Mouse (Mus musculus) hindbrain, embryonic 10.5 days (tissue): ENCODE data around the gene Emilin3. TPM values are rescaled to one million over a fixed set of nuclear protein-coding genes. Genes with fewer than 3 reads are reported as not detected.
A peak's percentile ranks its signal among the peaks of the same experiment; 100 is the strongest.

Experiments used
- DNase-seq: peaks from one replicate; pipeline ENCODE4 v3.0.0-alpha.2; 2017; ENCODE audit warnings: low spot score
- H3K27ac ChIP-seq: fragments of 300-500 bp; sonication (generic); 2 replicates; pipeline ENCODE4 v1.5.1; 2016; ENCODE audit warnings: mild to moderate bottlenecking, moderate library complexity
- H3K27me3 ChIP-seq: fragments of 300-500 bp; sonication (generic); 2 replicates; pipeline ENCODE4 v1.6.1; 2016; ENCODE audit warnings: mild to moderate bottlenecking; ENCODE audit not compliant: poor library complexity, insufficient read depth, severe bottlenecking
- H3K36me3 ChIP-seq: fragments of 300-500 bp; sonication (generic); 2 replicates; pipeline ENCODE4 v1.6.1; 2016; ENCODE audit warnings: mild to moderate bottlenecking, moderate library complexity
- H3K4me1 ChIP-seq: fragments of 300-500 bp; sonication (generic); replicated peaks from 2 replicates; pipeline ENCODE4 v1.6.1; 2016; ENCODE audit warnings: mild to moderate bottlenecking
- H3K4me3 ChIP-seq: fragments of 300-500 bp; sonication (generic); 2 replicates; pipeline ENCODE4 v1.5.1; 2016; ENCODE audit warnings: mild to moderate bottlenecking, moderate library complexity
- H3K9me3 ChIP-seq: fragments of 300-500 bp; sonication (generic); 2 replicates; pipeline ENCODE4 v1.6.1; 2016; ENCODE audit warnings: mild to moderate bottlenecking, moderate library complexity
- WGBS: fragments of 180-500 bp; shearing (Covaris S2); methylation state at CpG from one replicate; pipeline ENCODE4 v1.1.7; 2016; 5-methylcytosine and 5-hydroxymethylcytosine counted together
- polyA plus RNA-seq: library from polyadenylated mRNA; unstranded; fragments of >200 nt; fragmentation: Nextera tagmentation; extraction: Ambion mirVana; gene quantifications from 2 replicates; pipeline ENCODE4 v1.2.1, GENCODE M21; 2016

The Emilin3 gene
- polyA plus RNA-seq, 1 experiment from 2014 or later: 3.4 TPM

GRCm38 (mm10) chr2:160882436-160882835 lies 29.7 kb downstream of the Emilin3 start:
- no peak overlapping the region for H3K4me3 ChIP-seq
- 81% methylated on average over 5 of the region's 5 CpGs for WGBS
- no peaks in the 10 kb centered on the region for H3K9me3 ChIP-seq
- H3K27ac ChIP-seq: no peak overlapping the region
- H3K27me3 ChIP-seq: peaks cover under 1% of the 10 kb centered on the region; the same call in 1 of the 2 replicates
- peaks cover 2% of the 10 kb centered on the region; the same call in 1 of the 2 replicates for H3K4me1 ChIP-seq
- no peaks in the 10 kb centered on the region for H3K36me3 ChIP-seq
- no peak for DNase-seq

- WGBS: 49% methylated on average over 6 of the region's 6 CpGs
- no peak overlapping the region for H3K4me3 ChIP-seq
- no peaks in the 10 kb centered on the region for H3K36me3 ChIP-seq
- no peak overlapping the region for H3K27ac ChIP-seq
- DNase-seq: no peak
- H3K9me3 ChIP-seq: no peaks in the 10 kb centered on the region
- H3K4me1 ChIP-seq: no peaks in the 10 kb centered on the region
- H3K27me3 ChIP-seq: no peaks in the 10 kb centered on the region
Observed at GRCm38 (mm10) chr2:160881462-160882101, 30.5 kb downstream of the Emilin3 start.

GRCm38 (mm10) chr2:160880453-160881195 lies 31.5 kb downstream of the Emilin3 start, which contains the start of gene Lpin3:
Gene Lpin3 (plus strand): TSS chr2:160880670.
- DNase-seq: no peak
- Histone ChIP-seq H3K4me1 (no peaks in the 10 kb centered on the region), H3K9me3 (no peaks in the 10 kb centered on the region), H3K36me3 (no peaks in the 10 kb centered on the region), H3K27ac (no peak within 1 kb of the TSS), H3K4me3 (no peak within 1 kb of the TSS), H3K27me3 (no peaks in the 10 kb centered on the region)
- 76% methylated on average over 13 of the region's 13 CpGs for WGBS

GRCm38 (mm10) chr2:160876115-160876514 lies 36.0 kb downstream of the Emilin3 start:
- Histone ChIP-seq H3K4me1 (peaks cover 10% of the 10 kb centered on the region), H3K9me3 (no peaks in the 10 kb centered on the region), H3K4me3 (no peak overlapping the region), H3K27me3 (no peaks in the 10 kb centered on the region), H3K36me3 (no peaks in the 10 kb centered on the region), H3K27ac (no peak overlapping the region)
- DNase-seq: no peak
- WGBS: 77% methylated on average over 4 of the region's 4 CpGs

- WGBS: 86% methylated on average over 5 of the region's 5 CpGs
- no peaks in the 10 kb centered on the region for H3K36me3 ChIP-seq
Observed at GRCm38 (mm10) chr2:160874231-160874877, 37.8 kb downstream of the Emilin3 start.

GRCm38 (mm10) chr2:160872890-160873382 lies 39.2 kb downstream of the Emilin3 start, which contains the start of gene Zhx3:
Gene Zhx3 (minus strand): TSS chr2:160872998.
- DNase-seq: peak; percentile 98
- Histone ChIP-seq H3K27me3 (no peaks in the 10 kb centered on the region), H3K4me1 (peaks cover 10% of the 10 kb centered on the region), H3K36me3 (no peaks in the 10 kb centered on the region), H3K9me3 (no peaks in the 10 kb centered on the region), H3K4me3 (peak within 1 kb of the TSS; percentile 92), H3K27ac (peak within 1 kb of the TSS; percentile 95)
- 2% methylated on average over 48 of the region's 48 CpGs for WGBS

More at GRCm38 (mm10) chr2:160874231-160874877, 37.8 kb downstream of the Emilin3 start:
- Histone ChIP-seq H3K9me3 (no peaks in the 10 kb centered on the region), H3K4me1 (peaks cover 10% of the 10 kb centered on the region), H3K27ac (no peak overlapping the region), H3K4me3 (no peak overlapping the region), H3K27me3 (no peaks in the 10 kb centered on the region)
- DNase-seq: no peak

GRCm38 (mm10) chr2:160872395-160872794 lies 39.7 kb downstream of the Emilin3 start:
- Histone ChIP-seq H3K27me3 (no peaks in the 10 kb centered on the region), H3K27ac (peak overlapping the region; percentile 95), H3K36me3 (no peaks in the 10 kb centered on the region), H3K4me1 (peaks cover 10% of the 10 kb centered on the region), H3K9me3 (no peaks in the 10 kb centered on the region), H3K4me3 (peak overlapping the region; percentile 92)
- peak; percentile 77 for DNase-seq
- WGBS: under 1% methylated on average over 47 of the region's 47 CpGs

- WGBS: 85% methylated on average over 3 of the region's 3 CpGs
- DNase-seq: no peak
- Histone ChIP-seq H3K27ac (no peak overlapping the region), H3K9me3 (no peaks in the 10 kb centered on the region), H3K36me3 (no peaks in the 10 kb centered on the region), H3K4me3 (no peak overlapping the region), H3K27me3 (no peaks in the 10 kb centered on the region), H3K4me1 (peaks cover 10% of the 10 kb centered on the region)
Observed at GRCm38 (mm10) chr2:160871310-160871709, 40.8 kb downstream of the Emilin3 start.

- H3K4me3 ChIP-seq: no peak overlapping the region
- peaks cover 10% of the 10 kb centered on the region for H3K4me1 ChIP-seq
- no peaks in the 10 kb centered on the region for H3K36me3 ChIP-seq
- no peak overlapping the region for H3K27ac ChIP-seq
- H3K27me3 ChIP-seq: no peaks in the 10 kb centered on the region
- no peaks in the 10 kb centered on the region for H3K9me3 ChIP-seq
- no peak for DNase-seq
- WGBS: 74% methylated on average over 3 of the region's 3 CpGs
Observed at GRCm38 (mm10) chr2:160869446-160869845, 42.7 kb downstream of the Emilin3 start.

- 76% methylated on average over 2 of the region's 2 CpGs for WGBS
- Histone ChIP-seq H3K4me1 (no peaks in the 10 kb centered on the region), H3K27ac (no peak overlapping the region), H3K4me3 (no peak overlapping the region), H3K27me3 (no peaks in the 10 kb centered on the region), H3K36me3 (no peaks in the 10 kb centered on the region), H3K9me3 (no peaks in the 10 kb centered on the region)
- no peak for DNase-seq
Observed at GRCm38 (mm10) chr2:160865266-160865665, 46.9 kb downstream of the Emilin3 start.

GRCm38 (mm10) chr2:160864112-160864511 lies 48.0 kb downstream of the Emilin3 start:
- H3K27me3 ChIP-seq: no peaks in the 10 kb centered on the region

GRCm38 (mm10) chr2:160860363-160860762 lies 51.8 kb downstream of the Emilin3 start:
- H3K36me3 ChIP-seq: no peaks in the 10 kb centered on the region
- H3K4me3 ChIP-seq: no peak overlapping the region
- 0 out of 2 replicates have a peak, but pooled peaks cover 2% of the 10 kb centered on the region for H3K9me3 ChIP-seq
- no peak overlapping the region for H3K27ac ChIP-seq
- H3K4me1 ChIP-seq: no peaks in the 10 kb centered on the region
- no peaks in the 10 kb centered on the region for H3K27me3 ChIP-seq
- WGBS: 85% methylated on average over 1 of the region's 1 CpGs
- no peak for DNase-seq

More at GRCm38 (mm10) chr2:160864112-160864511, 48.0 kb downstream of the Emilin3 start:
- 86% methylated on average over 1 of the region's 1 CpGs for WGBS
- DNase-seq: no peak
- no peaks in the 10 kb centered on the region for H3K4me1 ChIP-seq
- no peaks in the 10 kb centered on the region for H3K9me3 ChIP-seq
- H3K4me3 ChIP-seq: no peak overlapping the region
- H3K36me3 ChIP-seq: no peaks in the 10 kb centered on the region
- no peak overlapping the region for H3K27ac ChIP-seq
